Mouse (Mus musculus) forebrain, embryonic 14.5 days (tissue): ENCODE measurements at regions not wholly inside any gene's neighbourhood (a gene's known extent, or its start where the extent isn't known, plus 50 kb on each side); places are given as distances from the start of the nearest gene placed in this dataset.

Source experiments
- ATAC-seq: fragments of 200-750 bp; cut with Nextera tagmentation; 2 replicates; pipeline ENCODE4 v1.8.0; 2017; ENCODE audit warnings: mild to moderate bottlenecking, moderate library complexity
- DNase-seq: peaks from one replicate; pipeline ENCODE4 v3.0.0-alpha.2; 2015; ENCODE audit warnings: low spot score
- H3K27ac ChIP-seq: fragments of 300-500 bp; sonication (generic); 2 replicates; pipeline ENCODE4 v1.5.1; 2014; ENCODE audit warnings: low read depth, mild to moderate bottlenecking, control low read depth, low read length, moderate library complexity
- H3K27me3 ChIP-seq: fragments of 300-500 bp; sonication (generic); replicated peaks from 2 replicates; pipeline ENCODE4 v1.6.1; 2014; ENCODE audit warnings: low read length, control low read depth, mixed read lengths; ENCODE audit not compliant: control insufficient read depth, insufficient read depth
- H3K36me3 ChIP-seq: fragments of 300-500 bp; sonication (generic); 2 replicates; pipeline ENCODE4 v1.6.1; 2014; ENCODE audit warnings: low read length, control low read depth; ENCODE audit not compliant: control insufficient read depth, insufficient read depth
- H3K4me1 ChIP-seq: fragments of 300-500 bp; sonication (generic); 2 replicates; pipeline ENCODE4 v1.6.1; 2014; ENCODE audit warnings: antibody characterized with exemption, low read length, control low read depth; ENCODE audit not compliant: control insufficient read depth, insufficient read depth
- H3K4me2 ChIP-seq: fragments of 300-500 bp; sonication (generic); 2 replicates; pipeline ENCODE4 v1.6.1; 2014; ENCODE audit warnings: mild to moderate bottlenecking, control low read depth, low read length
- H3K4me3 ChIP-seq: fragments of 300-500 bp; sonication (generic); 2 replicates; pipeline ENCODE4 v1.5.1; 2014; ENCODE audit warnings: low read depth, low read length, control low read depth
- H3K9ac ChIP-seq: fragments of 300-500 bp; sonication (generic); 2 replicates; pipeline ENCODE4 v1.6.1; 2014; ENCODE audit warnings: mild to moderate bottlenecking, low read length, control low read depth, moderate library complexity
- H3K9me3 ChIP-seq: fragments of 300-500 bp; sonication (generic); replicated peaks from 2 replicates; pipeline ENCODE4 v1.6.1; 2016; ENCODE audit warnings: low read length, control low read depth, mixed read lengths; ENCODE audit not compliant: control insufficient read depth
- WGBS: fragments of 180-500 bp; shearing (Covaris S2); extraction: QIAGEN DNeasy Blood & Tissue Kit; methylation state at CpG from one replicate; pipeline ENCODE4 v1.1.7; 2014; 5-methylcytosine and 5-hydroxymethylcytosine counted together

- ATAC-seq = no peak
- Histone ChIP-seq H3K4me2 (no peak overlapping the region), H3K36me3 (no peaks in the 10 kb centered on the region), H3K4me3 (no peak overlapping the region), H3K4me1 (no peaks in the 10 kb centered on the region), H3K9me3 (no peaks in the 10 kb centered on the region; the same call in 1 of the 2 replicates), H3K27me3 (no peaks in the 10 kb centered on the region), H3K27ac (no peak overlapping the region), H3K9ac (no peak overlapping the region)
- 83% methylated on average over 4 of the region's 4 CpGs for WGBS
- no peak for DNase-seq
Observed at GRCm38 (mm10) chr7:71457409-71458103, 106.3 kb upstream of the Gm10295 start.

GRCm38 (mm10) chr7:71456421-71456820, 105.1 kb upstream of the Gm10295 start:
- Histone ChIP-seq H3K9ac (no peak overlapping the region), H3K27ac (no peak overlapping the region), H3K27me3 (no peaks in the 10 kb centered on the region), H3K36me3 (no peaks in the 10 kb centered on the region), H3K9me3 (no peaks in the 10 kb centered on the region; the same call in 1 of the 2 replicates), H3K4me3 (no peak overlapping the region), H3K4me1 (no peaks in the 10 kb centered on the region), H3K4me2 (no peak overlapping the region)
- WGBS = 90% methylated on average over 13 of the region's 13 CpGs
- ATAC-seq = no peak
- no peak for DNase-seq

GRCm38 (mm10) chr7:71440330-71441240, 89.3 kb upstream of the Gm10295 start:
- no peak overlapping the region for H3K4me2 ChIP-seq
- no peaks in the 10 kb centered on the region for H3K9me3 ChIP-seq
- no peak overlapping the region for H3K9ac ChIP-seq
- 84% methylated on average over 11 of the region's 11 CpGs for WGBS
- no peaks in the 10 kb centered on the region for H3K36me3 ChIP-seq
- no peak overlapping the region for H3K27ac ChIP-seq
- no peaks in the 10 kb centered on the region for H3K4me1 ChIP-seq
- no peaks in the 10 kb centered on the region for H3K27me3 ChIP-seq
- DNase-seq (no peak), ATAC-seq (no peak)
- no peak overlapping the region for H3K4me3 ChIP-seq

- Histone ChIP-seq H3K36me3 (no peaks in the 10 kb centered on the region), H3K4me1 (no peaks in the 10 kb centered on the region), H3K27me3 (no peaks in the 10 kb centered on the region), H3K9me3 (no peaks in the 10 kb centered on the region), H3K27ac (no peak overlapping the region), H3K4me3 (no peak overlapping the region), H3K9ac (no peak overlapping the region), H3K4me2 (no peak overlapping the region)
- 83% methylated on average over 2 of the region's 2 CpGs for WGBS
- DNase-seq = no peak
- ATAC-seq = no peak
Observed at GRCm38 (mm10) chr7:71425982-71426381, 74.7 kb upstream of the Gm10295 start.

- Histone ChIP-seq H3K9ac (no peak overlapping the region), H3K4me2 (no peak overlapping the region), H3K4me3 (no peak overlapping the region), H3K27ac (no peak overlapping the region), H3K27me3 (no peaks in the 10 kb centered on the region), H3K9me3 (no peaks in the 10 kb centered on the region), H3K4me1 (no peaks in the 10 kb centered on the region), H3K36me3 (no peaks in the 10 kb centered on the region)
- DNase-seq = no peak
- no peak for ATAC-seq
- 81% methylated on average over 5 of the region's 5 CpGs for WGBS
Observed at GRCm38 (mm10) chr7:71419261-71419660, 68.0 kb upstream of the Gm10295 start.

- no peak overlapping the region for H3K4me2 ChIP-seq
- no peaks in the 10 kb centered on the region for H3K36me3 ChIP-seq
- H3K27me3 ChIP-seq = no peaks in the 10 kb centered on the region
- no peak for DNase-seq
- no peak overlapping the region for H3K9ac ChIP-seq
- H3K4me1 ChIP-seq = no peaks in the 10 kb centered on the region
- WGBS = 67% methylated on average over 3 of the region's 3 CpGs
- ATAC-seq = no peak
- H3K4me3 ChIP-seq = no peak overlapping the region
- H3K27ac ChIP-seq = no peak overlapping the region
- no peaks in the 10 kb centered on the region for H3K9me3 ChIP-seq
Observed at GRCm38 (mm10) chr7:71418856-71419255, 67.6 kb upstream of the Gm10295 start.

GRCm38 (mm10) chr7:71414756-71415155, 63.5 kb upstream of the Gm10295 start:
- Histone ChIP-seq H3K27ac (no peak overlapping the region), H3K9me3 (no peaks in the 10 kb centered on the region), H3K9ac (no peak overlapping the region), H3K36me3 (no peaks in the 10 kb centered on the region), H3K4me3 (no peak overlapping the region), H3K27me3 (peaks cover 11% of the 10 kb centered on the region; the same call in 1 of the 2 replicates), H3K4me2 (no peak overlapping the region), H3K4me1 (peaks cover 5% of the 10 kb centered on the region)
- ATAC-seq (no peak), DNase-seq (no peak)
- WGBS = 63% methylated on average over 2 of the region's 2 CpGs

GRCm38 (mm10) chr7:71413121-71413520, 61.8 kb upstream of the Gm10295 start:
- H3K4me2 ChIP-seq = no peak overlapping the region
- no peak for ATAC-seq
- H3K4me1 ChIP-seq = peaks cover 5% of the 10 kb centered on the region
- no peaks in the 10 kb centered on the region for H3K36me3 ChIP-seq
- no peak overlapping the region for H3K4me3 ChIP-seq
- 91% methylated on average over 6 of the region's 6 CpGs for WGBS
- H3K9me3 ChIP-seq = no peaks in the 10 kb centered on the region
- H3K27ac ChIP-seq = no peak overlapping the region
- no peak overlapping the region for H3K9ac ChIP-seq
- DNase-seq = no peak
- H3K27me3 ChIP-seq = peaks cover 16% of the 10 kb centered on the region; the same call in 1 of the 2 replicates

- WGBS = 6% methylated on average over 12 of the region's 12 CpGs
- DNase-seq = peak; percentile 93
- H3K9ac ChIP-seq = no peak overlapping the region
- peaks cover 16% of the 10 kb centered on the region; the same call in 1 of the 2 replicates for H3K27me3 ChIP-seq
- peaks cover 5% of the 10 kb centered on the region for H3K4me1 ChIP-seq
- H3K27ac ChIP-seq = no peak overlapping the region
- ATAC-seq = peak; percentile 91
- H3K9me3 ChIP-seq = no peaks in the 10 kb centered on the region
- H3K36me3 ChIP-seq = no peaks in the 10 kb centered on the region
- peak overlapping the region; percentile 57 for H3K4me2 ChIP-seq
- H3K4me3 ChIP-seq = peak overlapping the region; percentile 29
Observed at GRCm38 (mm10) chr7:71412079-71412478, 60.8 kb upstream of the Gm10295 start.
